Mouse (Mus musculus) heart, adult 10 weeks (tissue): ENCODE measurements around the gene Rxrb. TPM values are rescaled to one million over a fixed set of nuclear protein-coding genes. Genes with fewer than 3 reads are reported as not detected.

Source experiments
- polyA plus RNA-seq: library from polyadenylated mRNA; stranded (reverse); fragments of 350-450 nt; fragmentation: Illumina TruSeq; extraction: RNeasy Lipid Tissue Mini Kit (QIAGEN cat#74804); gene quantifications from one replicate; pipeline ENCODE4 v1.2.3, GENCODE M21; 2014; ENCODE audit warnings: low read depth, low replicate concordance

The Rxrb gene
- polyA plus RNA-seq = 42.4 TPM

GRCm38 (mm10) chr17:34031465-34032173, at the start of gene Rxrb, which contains the start of gene Slc39a7:
Gene Rxrb (plus strand): TSS chr17:34031812.
Gene Slc39a7 (minus strand): TSS chr17:34031682.

GRCm38 (mm10) chr17:34000150-34000537, 31.5 kb upstream of the Rxrb start, which contains the start of gene H2-K1:
Gene H2-K1 (minus strand): TSS chr17:34000347.

GRCm38 (mm10) chr17:34024317-34024821, 7.2 kb upstream of the Rxrb start, which contains the start of gene Ring1:
Gene Ring1 (minus strand): TSS chr17:34024680.

GRCm38 (mm10) chr17:34027656-34028223, 3.9 kb upstream of the Rxrb start, which contains the start of gene H2-Ke6:
Gene H2-Ke6 (minus strand): TSS chr17:34028060.

GRCm38 (mm10) chr17:34038878-34039561, 7.4 kb downstream of the Rxrb start, which contains the start of gene Col11a2:
Gene Col11a2 (plus strand): TSS chr17:34039437.

Other genes starting within 250 kb of the Rxrb start
- 10.0 TPM for gene Angptl4, start 250.0 kb upstream of the Rxrb start, polyA plus RNA-seq
- 106 TPM for gene Kank3, start 221.3 kb upstream of the Rxrb start, polyA plus RNA-seq
- gene Rps28, start 207.2 kb upstream of the Rxrb start, polyA plus RNA-seq = 651 TPM
- 757 TPM for gene Ndufa7, start 207.2 kb upstream of the Rxrb start, polyA plus RNA-seq
- gene Cd320, start 188.7 kb upstream of the Rxrb start, polyA plus RNA-seq = 28.3 TPM
- not detected for gene Gm7029, start 158.0 kb upstream of the Rxrb start, polyA plus RNA-seq
- 1.3 TPM for gene Kifc1, start 141.2 kb upstream of the Rxrb start, polyA plus RNA-seq
- not detected for gene Platr17, start 126.7 kb upstream of the Rxrb start, polyA plus RNA-seq
- 18.3 TPM for gene Daxx, start 122.4 kb upstream of the Rxrb start, polyA plus RNA-seq
- gene Tapbp, start 115.9 kb upstream of the Rxrb start, polyA plus RNA-seq = 57.6 TPM
- 16.8 TPM for gene Zbtb22, start 115.9 kb upstream of the Rxrb start, polyA plus RNA-seq
- 46.9 TPM for gene Rgl2, start 102.3 kb upstream of the Rxrb start, polyA plus RNA-seq
- gene Pfdn6, start 91.5 kb upstream of the Rxrb start, polyA plus RNA-seq = 93.3 TPM
- gene Wdr46, start 91.2 kb upstream of the Rxrb start, polyA plus RNA-seq = 8.0 TPM
- 2.3 TPM for gene B3galt4, start 80.3 kb upstream of the Rxrb start, polyA plus RNA-seq
- gene Vps52, start 76.0 kb upstream of the Rxrb start, polyA plus RNA-seq = 36.9 TPM
- 892 TPM for gene Rps18, start 75.8 kb upstream of the Rxrb start, polyA plus RNA-seq
- 293 TPM for gene H2-K1, start 31.5 kb upstream of the Rxrb start, polyA plus RNA-seq
- gene Ring1, start 7.1 kb upstream of the Rxrb start, polyA plus RNA-seq = 25.6 TPM
- 140 TPM for gene H2-Ke6, start 3.8 kb upstream of the Rxrb start, polyA plus RNA-seq
- gene Slc39a7, start 130 bp upstream of the Rxrb start, polyA plus RNA-seq = 68.0 TPM
- gene Col11a2, start 7.6 kb downstream of the Rxrb start, polyA plus RNA-seq = 1.5 TPM
- not detected for gene H2-Oa, start 60.5 kb downstream of the Rxrb start, polyA plus RNA-seq
- 5.4 TPM for gene H2-DMa, start 87.7 kb downstream of the Rxrb start, polyA plus RNA-seq
- 78.8 TPM for gene Brd2, start 90.8 kb downstream of the Rxrb start, polyA plus RNA-seq
- 0.99 TPM for gene H2-DMb2, start 111.5 kb downstream of the Rxrb start, polyA plus RNA-seq
- gene H2-DMb1, start 121.3 kb downstream of the Rxrb start, polyA plus RNA-seq = 2.1 TPM
- gene Tap1, start 155.7 kb downstream of the Rxrb start, polyA plus RNA-seq = 7.5 TPM
- gene Psmb9, start 156.0 kb downstream of the Rxrb start, polyA plus RNA-seq = 9.3 TPM
- gene Psmb8, start 165.9 kb downstream of the Rxrb start, polyA plus RNA-seq = 22.3 TPM
- 26.4 TPM for gene Tap2, start 171.7 kb downstream of the Rxrb start, polyA plus RNA-seq
- gene H2-Ob, start 207.1 kb downstream of the Rxrb start, polyA plus RNA-seq = 1.0 TPM
- gene H2-Ab1, start 225.9 kb downstream of the Rxrb start, polyA plus RNA-seq = 29.9 TPM